Mouse (Mus musculus) cerebellum, postnatal 14 days (tissue): Measurements from ENCODE around the gene Sowaha.

Experiments used
- DNase-seq, 2 experiments: peaks; one replicate each; pipeline ENCODE4 v3.0.0; 2021; ENCODE audit warnings: mixed read lengths in 2 of 2

Sowaha gene

DNA sequence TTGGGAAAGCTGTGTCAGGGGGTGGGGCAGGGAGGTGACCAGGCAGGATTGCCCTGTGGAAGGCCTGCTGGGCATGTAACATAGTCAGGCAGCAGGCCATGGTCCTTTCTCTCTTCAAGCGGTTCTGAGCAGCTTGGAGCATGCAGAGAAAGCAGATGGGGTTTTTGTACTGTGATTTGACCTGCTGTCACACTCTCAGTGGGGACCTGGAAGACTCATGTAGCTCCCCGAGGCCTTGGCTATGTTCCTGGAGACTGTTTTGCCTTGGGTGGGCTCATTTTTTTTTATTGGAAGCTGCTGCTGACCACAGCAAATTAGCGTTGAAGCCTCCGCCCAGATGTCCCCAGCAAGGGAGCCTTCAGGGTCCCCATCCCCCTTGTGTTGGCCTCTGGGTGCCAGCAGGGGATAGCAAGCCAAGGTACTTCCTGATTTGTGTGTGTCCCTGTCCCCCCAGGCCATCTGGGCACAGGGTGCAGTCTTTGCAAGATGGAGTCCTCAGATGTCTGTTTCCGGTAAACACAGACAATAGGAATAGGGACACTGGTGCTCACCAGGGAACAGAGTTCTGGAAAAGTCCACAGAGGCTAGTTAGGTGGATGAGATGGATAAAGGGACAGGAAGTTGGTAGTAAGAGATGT, 25.1 kb upstream of the Sowaha start:
- DNase-seq = peak; percentile 91 to 95

DNA sequence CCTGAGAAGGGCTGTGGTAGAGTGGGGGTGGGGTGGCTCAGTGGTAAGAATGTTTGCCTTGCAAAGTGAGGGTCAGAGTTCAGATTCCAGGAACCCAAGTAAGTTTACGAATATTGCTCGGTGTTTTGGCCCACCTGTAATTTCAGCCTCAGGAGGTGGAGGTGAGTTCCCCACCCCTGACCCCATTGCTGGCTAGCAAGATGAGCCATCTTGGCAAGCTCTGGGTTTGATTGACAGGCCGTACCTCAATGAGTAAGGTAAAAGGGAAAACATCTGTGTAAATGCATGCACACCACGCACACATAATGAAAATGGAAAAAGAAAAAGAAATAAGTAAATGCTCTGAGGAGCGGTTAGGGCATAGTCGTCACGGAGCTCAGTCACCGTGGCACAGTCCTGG, 24.3 kb upstream of the Sowaha start:
- no peak for DNase-seq

DNA sequence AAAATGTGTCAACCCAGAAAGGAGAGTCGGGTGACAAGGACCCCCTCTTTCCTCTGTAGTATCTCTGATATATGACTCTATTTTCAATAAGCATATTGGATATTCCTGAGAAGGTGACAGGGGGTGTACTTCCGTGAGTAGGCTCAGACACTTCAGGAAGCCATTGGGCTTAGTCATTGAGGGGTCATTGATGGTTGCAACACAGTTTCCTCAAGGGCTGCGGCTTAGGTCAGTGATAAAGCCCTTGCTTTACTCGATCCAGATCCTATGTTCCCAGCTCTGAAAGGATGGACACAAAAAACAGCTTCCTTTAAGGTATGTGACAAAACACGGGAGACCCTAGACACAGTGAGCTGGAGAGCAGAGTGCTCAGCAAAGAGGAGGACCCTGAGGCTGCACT, 23.7 kb upstream of the Sowaha start:
- DNase-seq = no peak

DNA sequence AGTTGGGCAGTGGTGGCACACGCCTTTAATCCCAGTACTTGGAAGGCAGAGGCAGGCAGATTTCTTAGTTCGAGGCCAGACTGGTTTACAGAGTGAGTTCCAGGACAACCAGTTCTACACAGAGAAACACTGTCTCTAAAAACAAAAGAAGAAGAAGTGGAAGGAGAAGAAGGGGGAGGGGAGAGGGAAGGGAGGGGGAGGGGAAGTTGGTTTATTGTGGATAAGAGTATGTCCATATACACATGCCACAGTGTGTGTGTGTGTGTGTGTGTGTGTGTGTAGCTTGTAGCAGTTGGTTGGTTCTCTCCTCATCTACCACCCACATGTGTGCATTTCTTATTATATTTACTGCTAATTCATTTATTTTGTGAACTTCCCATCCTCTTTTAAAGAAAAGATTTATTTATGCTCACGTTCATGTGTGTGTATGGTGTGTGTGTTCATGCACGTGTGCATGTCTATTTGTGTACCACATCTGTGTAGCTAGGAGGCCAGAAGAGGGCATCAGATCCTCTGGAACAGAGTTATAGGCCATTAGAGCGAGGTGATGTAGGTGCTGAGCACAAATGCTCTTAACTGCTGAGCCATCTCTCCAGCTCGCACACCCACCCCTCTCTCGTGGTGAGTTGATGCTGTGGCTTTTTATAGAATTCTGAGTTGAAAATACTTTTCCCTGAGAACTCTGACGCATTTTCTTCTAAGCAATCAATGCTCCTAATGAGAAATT, 22.1 kb upstream of the Sowaha start:
- DNase-seq = no peak

DNA sequence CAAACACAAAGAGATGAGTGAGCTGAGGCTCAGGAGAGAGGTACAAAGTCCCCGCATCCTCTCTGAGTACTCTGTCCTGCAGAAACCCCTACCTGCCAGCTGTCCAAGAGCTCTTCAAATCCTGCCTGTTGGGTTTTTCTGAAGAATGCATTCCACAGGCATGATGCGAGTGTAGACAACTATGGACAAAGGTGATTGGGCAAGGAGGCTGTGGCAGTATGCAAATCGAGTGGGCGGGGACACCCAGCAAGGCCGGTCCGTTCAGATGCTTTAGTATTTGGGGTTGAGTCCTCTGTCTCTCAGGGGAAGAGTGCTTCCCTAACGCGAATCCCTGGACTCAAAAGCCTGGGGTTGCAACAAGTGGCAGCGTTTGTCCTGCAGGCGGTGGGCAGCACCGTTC, 20.5 kb upstream of the Sowaha start:
- peak in 1 of 2 experiments; percentile 23 for DNase-seq

DNA sequence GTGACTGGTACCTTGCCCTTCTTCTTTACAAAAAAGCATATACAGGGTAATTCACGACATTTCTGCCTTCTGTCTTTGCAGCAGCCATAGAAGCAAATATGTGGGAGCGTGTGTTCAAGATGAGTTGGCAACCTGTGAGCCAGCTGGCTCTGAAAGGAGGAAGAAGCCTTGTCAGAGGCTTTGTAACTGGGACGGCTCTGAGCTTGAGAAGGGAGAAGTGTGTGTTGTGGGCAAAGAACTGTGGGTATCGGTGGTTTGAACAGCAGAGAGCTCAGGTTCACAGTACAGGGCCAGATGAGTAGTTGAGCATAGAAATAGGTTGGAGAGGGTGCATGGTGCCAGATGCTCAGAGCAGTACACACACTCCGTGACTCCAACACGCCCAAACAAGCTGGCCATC, 16.9 kb upstream of the Sowaha start:
- DNase-seq = peak; percentile 33 to 42

DNA sequence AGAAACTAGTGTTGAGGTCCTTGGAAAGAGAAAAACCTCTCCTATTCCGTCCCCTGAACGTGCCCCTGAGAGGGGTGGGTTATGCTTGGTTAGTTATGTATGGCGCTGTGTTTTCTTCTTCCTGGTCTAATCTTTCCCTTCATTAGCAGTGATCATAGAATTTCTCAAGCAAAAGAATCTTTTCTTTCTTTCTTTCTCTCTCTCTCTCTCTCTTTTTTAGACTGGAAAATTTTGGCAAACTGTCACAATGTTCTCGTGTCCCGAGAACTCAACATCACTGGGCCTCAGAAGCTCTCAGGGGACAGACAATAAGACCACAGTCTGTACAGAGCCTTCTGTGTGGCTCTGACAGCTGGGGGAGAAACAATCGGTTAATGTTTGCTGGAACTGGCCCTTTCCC, 15.3 kb upstream of the Sowaha start:
- DNase-seq = no peak

DNA sequence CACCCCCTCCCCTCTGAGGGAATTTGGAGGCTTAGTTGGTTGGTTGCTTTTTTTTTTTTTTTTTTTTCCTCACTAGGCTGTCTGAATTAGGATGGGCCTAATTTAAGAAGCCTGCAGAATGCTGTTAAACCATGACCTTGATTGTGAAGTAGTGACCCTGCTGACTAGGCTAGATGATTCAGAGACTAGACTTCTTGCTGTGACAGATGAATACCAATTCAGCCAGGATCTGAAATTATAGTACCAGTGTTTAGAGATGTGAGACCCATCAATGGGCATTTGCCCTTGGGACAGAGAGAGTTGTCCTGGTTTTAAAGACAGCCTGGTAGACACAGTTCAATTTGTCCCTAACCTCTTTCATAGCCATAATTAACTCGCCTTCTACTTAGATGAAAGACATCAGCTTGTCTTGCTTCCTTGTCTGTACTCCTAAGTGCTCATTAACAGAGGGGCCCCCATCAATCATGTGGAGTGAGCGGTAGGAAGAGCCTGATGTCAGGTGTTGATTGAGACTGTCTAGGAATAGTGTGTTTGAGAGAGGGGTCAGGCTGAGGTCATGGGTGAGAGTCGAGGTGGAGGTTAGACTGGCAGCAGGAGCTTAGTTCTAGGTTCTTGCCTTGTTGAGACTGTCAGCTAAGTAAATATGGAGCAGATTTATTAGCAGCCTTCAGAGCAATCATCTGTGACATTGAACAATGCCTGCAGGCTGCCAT, 13.3 kb upstream of the Sowaha start:
- DNase-seq = no peak

DNA sequence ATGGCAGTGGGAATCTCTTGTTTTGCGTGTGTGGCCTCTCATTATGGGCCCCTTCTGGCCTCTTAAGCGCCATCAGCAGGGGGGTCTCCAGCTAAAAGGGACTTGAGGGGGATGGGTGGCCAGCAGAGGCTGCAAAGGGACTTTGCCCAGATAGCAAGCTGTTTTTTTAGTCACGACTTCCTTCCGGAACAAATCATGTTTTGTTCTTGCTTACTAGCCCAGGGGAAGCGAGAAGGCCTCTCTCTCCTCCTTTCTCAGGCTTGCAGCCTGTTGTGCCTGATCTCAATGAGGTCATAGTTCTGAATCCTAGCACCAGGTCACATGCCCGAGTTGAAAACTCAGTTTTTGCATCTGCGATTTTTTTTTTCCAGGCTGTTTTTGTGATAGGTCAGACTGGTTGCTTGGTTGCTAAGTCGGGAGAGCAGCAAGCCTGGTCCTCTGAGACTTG, 11.9 kb upstream of the Sowaha start:
- no peak for DNase-seq

DNA sequence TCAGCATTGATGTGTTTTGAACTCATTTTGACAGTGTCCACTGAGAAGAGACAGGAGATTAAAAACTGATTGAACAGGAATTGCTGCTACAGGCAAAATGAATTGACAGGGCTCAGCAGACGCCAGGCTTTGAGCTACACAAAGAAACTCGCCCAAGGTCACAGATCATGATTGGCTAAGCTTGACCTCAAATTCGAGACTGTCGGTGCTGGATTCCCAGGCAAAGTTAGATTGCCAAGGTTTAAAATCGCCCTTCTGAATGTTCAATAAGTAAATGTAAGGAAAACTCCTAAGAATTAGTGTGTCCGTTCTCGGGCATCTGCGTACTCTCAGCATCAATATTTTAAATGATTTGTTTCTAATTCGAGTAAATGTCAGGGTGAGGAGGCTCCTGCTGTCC, 9.3 kb upstream of the Sowaha start:
- DNase-seq = no peak

DNA sequence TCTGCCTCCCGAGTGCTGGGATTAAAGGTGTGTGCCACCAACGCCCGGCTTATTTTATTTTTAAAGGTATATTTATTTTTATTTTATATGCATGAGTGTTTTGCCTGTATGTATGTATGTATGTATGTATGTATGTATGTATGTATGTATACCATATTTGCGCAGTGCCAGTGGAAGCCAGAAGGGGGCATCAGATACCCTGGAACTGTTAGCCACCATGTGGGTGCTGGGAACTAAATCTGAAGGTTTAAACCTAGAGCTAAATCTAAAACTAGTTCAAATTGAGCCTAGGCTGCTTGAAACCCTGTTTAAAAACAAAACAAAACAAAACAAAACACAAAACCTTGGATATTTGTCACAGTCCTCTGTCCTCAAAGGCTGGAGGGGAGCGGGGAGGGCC, 8.9 kb upstream of the Sowaha start:
- DNase-seq = no peak

DNA sequence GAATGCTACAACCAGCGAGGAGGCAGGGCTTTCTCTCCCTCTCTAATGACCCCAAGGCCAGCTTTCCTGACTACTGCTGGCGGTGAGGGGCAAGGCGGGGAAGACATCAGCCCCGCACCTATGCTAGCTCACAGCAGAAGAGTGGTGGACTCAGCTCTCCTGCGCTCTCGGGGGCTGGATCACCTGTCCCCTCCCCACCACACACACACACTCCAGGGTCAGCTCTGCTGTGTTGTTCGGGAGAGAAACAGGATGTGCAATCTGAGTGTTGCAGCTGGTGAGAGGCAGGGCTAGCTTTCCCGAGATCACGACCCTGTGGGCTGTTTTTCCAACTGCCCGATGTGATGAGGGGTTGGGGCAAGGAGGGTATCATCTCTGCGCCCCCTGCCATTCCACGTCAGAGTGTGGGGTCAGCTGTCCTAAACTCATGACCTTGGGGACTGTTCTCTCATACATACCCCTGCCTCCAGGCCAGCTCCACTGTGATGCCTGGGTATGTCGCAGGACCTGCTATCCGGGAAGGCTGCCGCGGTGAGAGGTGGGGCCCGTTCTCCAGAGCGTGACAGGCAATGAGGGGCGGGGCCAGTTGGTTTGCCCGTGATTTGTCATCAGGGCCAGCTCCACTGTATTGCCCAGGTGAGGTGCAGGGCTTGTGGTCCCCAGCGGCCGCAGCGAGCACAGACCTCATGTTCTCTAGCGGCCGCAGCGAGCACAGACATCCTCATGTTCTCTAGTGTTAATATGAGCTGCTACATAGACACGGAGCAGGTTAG, 6.9 kb upstream of the Sowaha start:
- peak; percentile 61 to 71 for DNase-seq

DNA sequence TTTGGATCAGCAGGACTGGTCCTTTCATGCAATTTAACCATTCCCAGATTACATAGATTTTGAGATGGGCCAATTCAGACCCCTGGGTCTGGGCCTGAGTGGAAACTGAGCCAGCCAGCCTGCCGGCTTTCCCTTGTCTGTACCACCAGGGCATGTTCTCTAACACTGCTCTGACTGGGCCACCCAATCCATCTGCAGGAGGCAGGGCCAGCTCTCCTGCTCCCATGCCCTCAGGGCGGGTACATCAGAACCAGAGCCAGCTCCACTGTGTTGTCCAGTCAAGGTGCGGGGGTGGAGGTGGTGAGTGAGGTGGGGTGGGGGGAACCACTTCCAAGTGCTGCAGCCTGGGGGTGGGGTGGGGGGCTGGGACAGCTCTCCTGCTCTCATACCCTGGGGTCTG, 6.3 kb upstream of the Sowaha start:
- no peak for DNase-seq

DNA sequence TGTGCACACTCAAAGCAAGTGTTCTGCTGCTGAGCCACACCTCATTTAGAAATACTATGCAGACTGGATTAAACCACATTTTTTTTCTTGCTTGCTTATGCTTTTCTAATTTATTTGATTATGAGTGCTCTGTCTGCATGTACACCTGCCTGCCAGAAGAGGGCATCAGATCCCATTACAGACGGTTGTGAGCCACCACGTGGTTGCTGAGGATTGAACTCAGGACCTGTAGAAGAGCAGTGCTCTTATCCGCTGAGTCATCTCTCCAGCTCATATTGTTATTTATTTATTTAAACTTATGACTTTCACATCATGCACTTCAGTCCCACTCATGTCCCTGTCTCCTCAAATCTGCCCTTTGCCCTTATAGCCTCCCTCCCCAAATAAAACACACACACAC, 5.6 kb upstream of the Sowaha start:
- peak in 1 of 2 experiments; percentile 29 for DNase-seq

DNA sequence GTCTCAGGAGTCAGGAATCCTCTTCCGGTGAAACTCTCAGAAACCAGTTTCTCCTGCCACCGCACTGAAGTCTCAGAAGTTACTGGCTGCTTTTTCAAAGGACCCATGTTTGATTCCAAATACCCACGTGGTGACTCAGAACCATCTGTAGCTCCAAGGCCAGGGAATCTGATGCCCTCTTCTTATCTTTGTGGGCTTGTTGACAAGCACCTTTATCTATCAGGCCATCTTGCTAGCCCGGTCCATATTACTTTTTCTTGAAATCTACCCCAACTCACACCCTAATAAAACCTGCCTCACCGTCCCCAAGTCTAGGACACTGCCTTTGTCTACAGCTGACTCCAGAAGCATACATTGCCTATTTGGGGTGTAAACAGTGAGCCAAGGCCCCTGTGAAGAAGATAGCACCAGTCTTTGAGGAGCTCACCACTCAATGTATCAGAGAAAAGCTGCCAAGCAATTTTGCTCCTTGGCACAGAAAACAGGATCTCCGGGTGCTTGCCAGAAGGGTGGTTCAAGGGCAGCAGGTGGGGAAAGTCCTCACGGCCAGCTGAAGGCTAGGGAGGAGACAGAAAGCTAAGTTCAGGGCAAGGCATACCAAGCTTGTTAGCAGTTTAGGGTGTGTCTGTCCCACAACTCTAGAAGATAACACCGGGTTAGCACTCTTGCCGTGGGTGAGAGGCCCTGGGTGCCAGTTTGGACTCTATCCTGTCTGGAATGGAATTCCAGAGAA, 3.3 kb upstream of the Sowaha start:
- peak; percentile 53 to 71 for DNase-seq

DNA sequence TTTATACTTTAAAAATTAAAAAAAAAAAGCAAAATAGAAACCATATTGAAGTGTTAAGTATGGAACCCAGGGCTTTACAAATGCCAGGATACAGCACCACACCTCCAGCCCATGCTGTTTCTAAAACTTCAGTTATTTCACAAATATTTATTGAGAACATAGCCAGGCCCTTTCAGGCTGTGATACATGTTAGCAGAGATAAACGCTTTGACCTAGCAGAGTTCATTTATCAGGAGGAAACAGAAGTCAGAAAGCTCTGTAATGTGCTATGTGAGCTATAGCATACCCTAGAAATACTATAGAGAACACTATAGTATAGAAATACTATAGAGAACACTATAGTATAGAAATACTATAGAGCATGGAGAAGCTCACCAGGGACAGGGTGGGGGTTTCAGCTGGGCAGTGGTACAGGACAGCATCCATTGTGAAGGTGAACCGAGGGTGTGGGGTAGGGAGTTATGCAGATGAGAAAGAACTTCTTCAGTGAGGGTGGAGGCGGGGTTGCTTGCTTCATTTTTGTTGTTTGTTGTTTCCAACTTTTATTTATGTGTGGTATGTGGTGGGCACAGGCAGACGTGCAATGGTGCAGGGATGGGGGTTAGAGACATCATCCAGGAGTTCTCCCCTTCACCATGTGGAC, 1.1 kb upstream of the Sowaha start:
- no peak for DNase-seq

DNA sequence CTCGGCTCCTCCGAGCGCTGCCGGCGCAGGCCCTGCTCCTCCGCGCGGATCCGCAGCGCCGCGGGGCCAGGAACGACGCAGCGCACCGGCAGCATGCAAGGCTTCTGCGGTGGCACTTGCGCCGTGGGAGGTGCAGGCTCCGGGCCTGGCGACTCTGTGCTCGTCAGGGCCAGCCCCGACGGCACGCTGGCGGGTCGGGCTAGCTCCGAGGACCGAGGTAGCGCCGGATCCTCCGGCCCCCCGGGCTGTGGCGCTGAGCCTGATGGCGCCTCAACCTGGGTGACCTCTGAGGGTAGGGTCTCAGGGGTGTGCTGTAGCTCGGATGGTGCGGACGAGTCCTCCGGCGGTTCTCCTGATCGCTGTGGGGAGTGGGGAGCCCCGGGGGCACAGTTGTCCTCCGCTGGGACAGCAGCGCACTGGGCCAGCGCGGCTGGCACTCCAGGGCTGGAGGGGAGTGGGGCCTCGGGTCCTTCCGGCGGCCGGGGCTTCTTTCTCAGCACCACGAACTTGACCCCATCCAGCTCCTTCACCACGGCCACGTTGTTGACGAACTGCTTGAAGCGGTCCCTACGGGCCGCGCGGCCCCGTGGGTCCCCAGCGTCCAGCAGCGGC, 797 bp downstream of the Sowaha start:
- DNase-seq = peak in 1 of 2 experiments; percentile 58

DNA sequence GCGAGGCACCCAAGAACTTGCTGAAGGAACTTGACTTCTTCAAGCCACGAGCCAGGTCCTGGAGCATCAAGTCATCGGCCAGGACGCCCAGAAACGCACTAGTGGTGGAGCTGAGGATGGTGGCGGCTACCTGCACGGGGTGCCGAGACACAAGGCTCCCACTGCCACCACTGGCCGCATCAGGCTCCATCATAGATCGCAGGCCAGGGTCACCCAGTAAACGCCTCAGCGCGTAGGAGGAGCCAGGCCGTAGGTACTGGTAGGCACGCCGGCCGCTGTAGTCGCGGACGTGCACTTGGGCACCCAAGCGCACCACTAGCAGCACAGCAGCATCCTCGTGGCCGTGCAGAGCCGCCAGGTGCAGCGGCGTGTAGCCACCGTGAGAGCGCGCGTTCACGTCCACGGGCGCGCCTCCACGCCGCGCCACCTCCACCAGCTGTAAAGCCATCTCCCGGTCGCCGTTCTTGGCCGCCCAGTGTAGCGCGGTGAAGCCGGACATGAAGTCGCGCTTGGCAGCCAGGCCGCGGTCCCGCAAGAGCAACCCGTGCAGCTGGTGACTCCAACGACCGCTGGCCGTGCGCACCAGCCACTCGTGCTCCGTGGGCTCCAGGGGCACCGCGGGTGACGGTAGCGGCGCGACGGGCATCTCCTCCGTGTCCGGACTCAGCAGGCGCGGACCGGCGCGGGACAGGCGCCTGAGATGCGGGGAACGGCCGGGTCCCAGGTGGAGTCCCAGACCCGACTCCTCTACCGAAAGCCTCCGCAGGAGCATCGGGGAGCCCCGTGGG, 1.5 kb downstream of the Sowaha start:
- DNase-seq = peak; percentile 62 to 63

DNA sequence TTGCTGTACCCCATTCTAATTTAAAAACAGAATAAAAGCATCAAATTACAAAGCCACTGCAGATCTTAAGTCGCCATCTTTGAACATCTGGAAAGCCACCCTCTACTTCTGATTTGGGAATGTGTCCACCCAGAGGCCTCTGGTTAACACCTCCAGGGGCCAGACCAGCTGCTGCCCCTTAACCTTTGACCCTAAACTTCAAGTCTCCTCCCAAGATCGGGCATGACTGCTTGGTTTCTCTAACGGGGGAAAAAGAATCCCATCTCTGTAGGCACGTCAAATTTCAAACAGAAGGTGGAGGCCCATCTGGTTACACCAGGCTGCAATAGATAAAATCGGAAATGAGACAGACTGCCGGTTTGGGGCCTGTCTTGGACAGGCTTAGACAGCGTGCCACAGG, 2.2 kb downstream of the Sowaha start:
- DNase-seq = no peak

DNA sequence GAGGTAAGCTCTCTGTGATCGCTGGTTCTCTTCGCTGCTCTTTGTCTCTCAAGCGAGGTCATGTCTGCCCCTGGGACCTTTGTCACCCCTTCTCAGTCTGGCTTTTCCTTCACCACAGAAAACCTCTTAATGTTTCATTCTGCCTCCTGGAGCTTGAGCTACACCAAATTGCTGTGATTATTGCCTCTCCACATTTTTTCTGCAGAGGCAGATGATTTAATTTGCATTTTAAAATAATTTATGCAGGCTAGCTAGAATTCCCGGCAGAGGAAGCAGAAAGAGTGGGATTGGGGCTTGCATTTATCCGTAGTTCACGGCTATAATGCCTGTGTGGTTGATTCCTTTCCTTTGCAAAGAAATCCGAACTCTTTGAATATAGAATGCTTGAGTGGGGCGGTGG, 4.5 kb downstream of the Sowaha start:
- no peak for DNase-seq

DNA sequence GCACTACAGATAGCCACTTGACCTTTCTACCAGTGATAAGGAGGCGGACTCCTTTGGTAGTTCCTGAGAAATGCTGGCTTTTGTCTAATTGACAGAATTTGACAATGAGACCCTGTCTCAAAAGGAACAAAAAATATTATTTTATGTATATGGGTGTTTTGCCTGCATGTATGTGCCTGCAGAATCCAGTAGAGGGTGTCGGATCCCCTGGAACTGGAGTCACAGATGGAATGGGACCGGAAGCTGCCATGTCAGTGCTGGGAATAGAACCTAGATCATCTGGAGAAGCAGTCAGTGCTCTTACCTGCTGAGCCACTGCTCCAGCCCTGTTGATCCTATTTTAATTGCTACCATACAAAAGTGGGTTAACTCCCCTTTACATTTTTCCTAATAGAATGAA, 7.4 kb downstream of the Sowaha start:
- DNase-seq = no peak
